Mouse (Mus musculus) intestine, postnatal 0 days (tissue): ENCODE measurements around the gene Olfr522. TPM values are rescaled to one million over a fixed set of nuclear protein-coding genes. Genes with fewer than 3 reads are reported as not detected.
A peak's percentile ranks its signal among the peaks of the same experiment; 100 is the strongest.
"Not testable (repeated sequence)": the region's sequence is repeated elsewhere in the genome, so short reads cannot be mapped to it uniquely, and the experiment has no call there.

Experiments
- ATAC-seq: fragments of 200-750 bp; cut with Nextera tagmentation; 2 replicates; pipeline ENCODE4 v1.8.0; 2017; ENCODE audit warnings: mild to moderate bottlenecking, moderate TSS enrichment, moderate library complexity
- H3K27ac ChIP-seq: fragments of 300-500 bp; sonication (generic); 2 replicates; pipeline ENCODE4 v1.5.1; 2014; ENCODE audit warnings: mild to moderate bottlenecking, low read depth, low read length, moderate library complexity
- H3K27me3 ChIP-seq: fragments of 300-500 bp; sonication (generic); replicated peaks from 2 replicates; pipeline ENCODE4 v1.6.1; 2014; ENCODE audit warnings: low read length, mixed read lengths; ENCODE audit not compliant: control insufficient read depth, insufficient read depth
- H3K36me3 ChIP-seq: fragments of 300-500 bp; sonication (generic); 2 replicates; pipeline ENCODE4 v1.6.1; 2014; ENCODE audit warnings: mild to moderate bottlenecking, moderate library complexity; ENCODE audit not compliant: control insufficient read depth, insufficient read depth
- H3K4me1 ChIP-seq: fragments of 300-500 bp; sonication (generic); replicated peaks from 2 replicates; pipeline ENCODE4 v1.6.1; 2014; ENCODE audit warnings: antibody characterized with exemption, low read length, mixed read lengths; ENCODE audit not compliant: control insufficient read depth, insufficient read depth
- H3K4me2 ChIP-seq: fragments of 300-500 bp; sonication (generic); replicated peaks from 2 replicates; pipeline ENCODE4 v1.6.1; 2014; ENCODE audit warnings: low read depth, mild to moderate bottlenecking, moderate library complexity
- H3K4me3 ChIP-seq: fragments of 300-500 bp; sonication (generic); 2 replicates; pipeline ENCODE4 v1.5.1; 2014; ENCODE audit warnings: low read depth, low read length
- H3K9ac ChIP-seq: fragments of 300-500 bp; sonication (generic); 2 replicates; pipeline ENCODE4 v1.6.1; 2014; ENCODE audit warnings: mild to moderate bottlenecking, low read depth, low read length
- H3K9me3 ChIP-seq: fragments of 300-500 bp; sonication (generic); 2 replicates; pipeline ENCODE4 v1.6.1; 2016; ENCODE audit warnings: mixed run types; ENCODE audit not compliant: control insufficient read depth
- CTCF ChIP-seq: sonication (generic); IDR thresholded peaks from 2 replicates; pipeline ENCODE4 v1.5.1; 2016; ENCODE audit warnings: low read depth, mild to moderate bottlenecking, control low read depth, antibody characterized with exemption, moderate library complexity
- whole genome bisulfite sequencing: fragments of 180-500 bp; shearing (Covaris S2); extraction: QIAGEN DNeasy Blood & Tissue Kit; methylation state at CpG from one replicate; pipeline ENCODE4 v1.1.7; 2014; 5-methylcytosine and 5-hydroxymethylcytosine counted together
- polyA plus RNA-seq: library from polyadenylated mRNA; unstranded; fragments of >200 nt; fragmentation: Nextera tagmentation; extraction: Ambion mirVana; gene quantifications from 2 replicates; pipeline ENCODE4 v1.2.1, GENCODE M21; 2015

Olfr522 gene
- polyA plus RNA-seq, 1 experiment from 2014 or later: not detected

- no peak overlapping the region for H3K9ac ChIP-seq
- no peaks in the 10 kb centered on the region for H3K9me3 ChIP-seq
- 5% methylated on average over 28 of the region's 28 CpGs for WGBS
- ATAC-seq: no peak
- H3K4me2 ChIP-seq: no peak overlapping the region
- H3K4me3 ChIP-seq: no peak overlapping the region
- H3K27ac ChIP-seq: no peak overlapping the region
- no peaks in the 10 kb centered on the region for H3K4me1 ChIP-seq
- H3K27me3 ChIP-seq: peaks cover 18% of the 10 kb centered on the region
- no peaks in the 10 kb centered on the region for H3K36me3 ChIP-seq
- no peak for TF ChIP-seq CTCF
Observed at GRCm38 (mm10) chr7:140153383-140153782, 11.2 kb downstream of the Olfr522 start.

GRCm38 (mm10) chr7:140144550-140144949, 20.0 kb downstream of the Olfr522 start:
- no peak overlapping the region for H3K27ac ChIP-seq
- no peak overlapping the region for H3K4me2 ChIP-seq
- H3K4me1 ChIP-seq: no peaks in the 10 kb centered on the region
- no peaks in the 10 kb centered on the region for H3K9me3 ChIP-seq
- TF ChIP-seq CTCF: no peak
- no peak for ATAC-seq
- 81% methylated on average over 4 of the region's 4 CpGs for WGBS
- H3K4me3 ChIP-seq: no peak overlapping the region
- H3K27me3 ChIP-seq: no peaks in the 10 kb centered on the region
- no peak overlapping the region for H3K9ac ChIP-seq
- H3K36me3 ChIP-seq: peaks cover 12% of the 10 kb centered on the region; the same call in 1 of the 2 replicates

GRCm38 (mm10) chr7:140141350-140141749, 23.2 kb downstream of the Olfr522 start:
- H3K9ac ChIP-seq: no peak overlapping the region
- no peaks in the 10 kb centered on the region for H3K9me3 ChIP-seq
- TF ChIP-seq CTCF: peak; percentile 89
- H3K27ac ChIP-seq: no peak overlapping the region
- 6% methylated on average over 14 of the region's 14 CpGs for WGBS
- H3K4me2 ChIP-seq: no peak overlapping the region
- H3K27me3 ChIP-seq: no peaks in the 10 kb centered on the region
- H3K4me1 ChIP-seq: peaks cover 4% of the 10 kb centered on the region; the same call in 1 of the 2 replicates
- no peak for ATAC-seq
- H3K36me3 ChIP-seq: peaks cover 4% of the 10 kb centered on the region; the same call in 1 of the 2 replicates
- H3K4me3 ChIP-seq: no peak overlapping the region

- 1% methylated on average over 8 of the region's 8 CpGs for WGBS
- Histone ChIP-seq H3K4me3 (peak overlapping the region; percentile 69), H3K27me3 (no peaks in the 10 kb centered on the region), H3K27ac (peak overlapping the region; percentile 69; the same call in 1 of the 2 replicates), H3K36me3 (peaks cover 4% of the 10 kb centered on the region; the same call in 1 of the 2 replicates), H3K9ac (peak overlapping the region; percentile 74), H3K9me3 (no peaks in the 10 kb centered on the region), H3K4me2 (peak overlapping the region; percentile 78), H3K4me1 (peaks cover 4% of the 10 kb centered on the region; the same call in 1 of the 2 replicates)
- no peak for ATAC-seq
- no peak for TF ChIP-seq CTCF
Observed at GRCm38 (mm10) chr7:140138021-140138310, 26.6 kb downstream of the Olfr522 start.

- Histone ChIP-seq H3K36me3 (peaks cover 4% of the 10 kb centered on the region; the same call in 1 of the 2 replicates), H3K9me3 (no peaks in the 10 kb centered on the region), H3K4me2 (peak within 1 kb of the TSS; percentile 78), H3K4me1 (peaks cover 4% of the 10 kb centered on the region; the same call in 1 of the 2 replicates), H3K4me3 (peak within 1 kb of the TSS; percentile 69), H3K27ac (peak within 1 kb of the TSS; percentile 69), H3K9ac (peak within 1 kb of the TSS; percentile 74), H3K27me3 (no peaks in the 10 kb centered on the region)
- WGBS: 3% methylated on average over 39 of the region's 39 CpGs
- peak; percentile 26; the same call in 1 of the 2 replicates for TF ChIP-seq CTCF
- ATAC-seq: peak; percentile 97
Observed at GRCm38 (mm10) chr7:140137135-140138020, 27.2 kb downstream of the Olfr522 start, which contains the start of gene Mtg1. Gene Mtg1, plus strand, starts transcription at chr7:140137564.

GRCm38 (mm10) chr7:140135106-140135770, 29.3 kb downstream of the Olfr522 start:
- H3K27me3 ChIP-seq: no peaks in the 10 kb centered on the region
- H3K36me3 ChIP-seq: peaks cover 8% of the 10 kb centered on the region
- no peak overlapping the region for H3K9ac ChIP-seq
- 82% methylated on average over 5 of the region's 5 CpGs for WGBS
- H3K27ac ChIP-seq: no peak overlapping the region
- no peak for ATAC-seq
- no peak overlapping the region for H3K4me2 ChIP-seq
- H3K9me3 ChIP-seq: no peaks in the 10 kb centered on the region
- no peak for TF ChIP-seq CTCF
- no peak overlapping the region for H3K4me3 ChIP-seq
- peaks cover 4% of the 10 kb centered on the region; the same call in 1 of the 2 replicates for H3K4me1 ChIP-seq

GRCm38 (mm10) chr7:140134033-140134432, 30.5 kb downstream of the Olfr522 start:
- H3K27me3 ChIP-seq, H3K4me3 ChIP-seq, H3K27ac ChIP-seq, H3K4me2 ChIP-seq, H3K9ac ChIP-seq, H3K9me3 ChIP-seq, H3K4me1 ChIP-seq, ATAC-seq: not testable (repeated sequence)
- 82% methylated on average over 5 of the region's 7 CpGs for WGBS
- H3K36me3 ChIP-seq: peaks cover 20% of the 10 kb centered on the region

- H3K9ac ChIP-seq, H3K4me2 ChIP-seq, H3K4me1 ChIP-seq, ATAC-seq, H3K27ac ChIP-seq, H3K4me3 ChIP-seq, H3K9me3 ChIP-seq, H3K27me3 ChIP-seq: not testable (repeated sequence)
- H3K36me3 ChIP-seq: peaks cover 20% of the 10 kb centered on the region
- WGBS: 91% methylated on average over 7 of the region's 7 CpGs
Observed at GRCm38 (mm10) chr7:140132184-140132583, 32.4 kb downstream of the Olfr522 start.
